Mouse (Mus musculus): ENCODE measurements around the gene Dnlz. TPM values are rescaled to one million over a fixed set of nuclear protein-coding genes. Genes with fewer than 3 reads are reported as not detected.

Dnlz gene
- polyA plus RNA-seq, 1 experiment from 2014 or later = 19.3 TPM

DNA sequence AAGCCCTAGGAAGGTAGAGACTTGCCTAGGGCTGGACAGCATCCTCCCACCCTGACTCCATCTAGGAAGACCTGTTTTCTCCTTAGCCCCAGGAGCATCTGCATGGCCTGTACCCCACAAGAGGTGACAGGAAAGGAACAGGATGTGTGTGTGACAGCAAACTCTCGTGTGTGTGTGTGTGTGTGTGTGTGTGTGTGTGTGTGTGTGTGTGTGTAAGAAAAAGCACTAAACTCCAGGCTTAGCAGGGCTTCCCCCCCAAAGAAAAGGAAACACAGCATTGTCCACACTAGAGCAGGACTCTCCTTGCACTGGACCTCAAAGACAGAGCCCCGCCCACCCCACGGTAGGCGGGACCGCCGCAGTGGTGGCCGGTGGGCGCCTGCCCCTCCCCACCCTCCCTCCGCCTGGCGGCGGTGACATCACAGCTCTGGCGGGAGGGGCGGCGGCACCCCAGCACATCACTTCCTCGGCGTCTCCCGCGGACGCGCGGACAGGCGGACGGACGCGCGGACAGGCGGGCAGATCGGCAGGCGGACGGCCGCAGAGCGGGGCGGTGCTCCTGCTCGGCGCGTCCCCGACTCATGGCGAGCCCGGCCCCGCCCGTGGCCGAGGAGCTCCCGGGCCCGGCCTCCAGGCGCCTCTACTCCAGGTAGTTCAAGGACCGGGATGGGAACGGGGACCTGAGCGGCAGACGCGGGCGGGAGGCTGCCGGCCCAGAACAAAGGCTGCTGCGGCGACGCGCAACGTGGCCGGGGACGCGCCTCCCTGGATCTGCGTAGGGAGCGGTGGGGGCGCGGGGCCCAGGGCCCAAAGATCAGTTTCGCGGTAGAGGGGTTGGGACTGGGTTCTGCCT, 36.6 kb downstream of the Dnlz start, which contains the start of gene Gpsm1:
TSS of gene Gpsm1 (plus strand) at position 444 of the 853 bp plus-strand sequence.
- ATAC-seq = peak; percentile 37
- in situ Hi-C loops (cut with MboI; ENCODE audit: low pct_unique_long_range_greater_than_20kb) = loop anchor here (10.0 kb wide), 1 partner anchor 250 kb away; no protein-coding TSS in a partner anchor
- no peak for TF ChIP-seq CTCF (IDR thresholded peaks at IDR 0.05)
- DNase-seq (ENCODE audit: low read depth, low spot score) = no peak
- POLR2A ChIA-PET = interaction anchor here (0.6 kb wide), 1 partner anchor 22 kb away, joined by 3 read pairs; no protein-coding TSS in a partner anchor
- CTCF ChIA-PET = interaction anchor here (1.5 to 2.5 kb wide), 3 partner anchors 10 to 94 kb away, joined by 4 to 16 read pairs (median 6); partner anchors contain the start of gene Inpp5e
- no peaks in the 10 kb centered on the region for H3K27me3 ChIP-seq

DNA sequence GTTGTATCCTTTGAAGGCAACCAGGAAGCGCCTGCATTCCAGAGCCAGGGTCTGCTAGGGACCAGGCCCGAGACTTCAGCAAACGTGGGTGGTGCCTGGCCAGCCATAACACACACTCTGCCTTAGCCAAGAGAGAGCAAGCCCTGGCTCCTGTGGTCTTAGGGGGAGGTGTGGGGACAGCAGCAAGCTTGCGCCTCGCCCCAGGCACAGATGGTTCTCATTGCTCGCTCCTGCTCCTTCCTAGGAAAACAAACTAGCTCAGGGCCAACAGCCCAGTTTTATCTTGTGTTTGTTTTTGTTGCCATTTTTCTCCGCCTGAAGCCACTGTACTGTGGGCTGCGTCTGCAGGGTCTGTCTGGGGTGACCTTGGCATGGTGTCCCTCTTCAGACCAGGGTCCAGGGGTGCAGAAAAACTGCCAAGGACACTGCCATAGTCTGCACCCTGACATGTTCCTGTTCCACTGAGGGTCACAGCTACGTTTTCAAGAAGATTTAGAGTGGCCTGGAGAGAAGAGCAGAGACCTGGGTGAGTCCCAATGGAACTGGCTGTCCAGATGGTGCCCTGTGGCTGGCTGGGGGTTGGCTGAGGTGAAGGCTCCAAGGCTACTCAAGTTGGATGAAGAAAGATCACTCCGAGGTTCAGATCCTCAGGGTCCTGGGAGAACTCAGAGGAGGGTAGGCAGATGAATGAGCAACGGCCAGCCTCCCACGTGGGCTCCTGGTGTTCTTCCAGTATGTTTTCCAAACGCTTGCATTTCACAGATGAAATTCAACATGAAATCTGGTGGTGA, 37.4 kb downstream of the Dnlz start:
- TF ChIP-seq CTCF (IDR thresholded peaks at IDR 0.05) = no peak
- ChIA-PET POLR2A (no interaction called here), CTCF (no interaction called here)
- DNase-seq (ENCODE audit: low read depth, low spot score) = no peak
- no peak for ATAC-seq
- no peaks in the 10 kb centered on the region for H3K27me3 ChIP-seq
- in situ Hi-C loops (cut with MboI; ENCODE audit: low pct_unique_long_range_greater_than_20kb) = loop anchor here (10.0 kb wide), 1 partner anchor 250 kb away; no protein-coding TSS in a partner anchor

DNA sequence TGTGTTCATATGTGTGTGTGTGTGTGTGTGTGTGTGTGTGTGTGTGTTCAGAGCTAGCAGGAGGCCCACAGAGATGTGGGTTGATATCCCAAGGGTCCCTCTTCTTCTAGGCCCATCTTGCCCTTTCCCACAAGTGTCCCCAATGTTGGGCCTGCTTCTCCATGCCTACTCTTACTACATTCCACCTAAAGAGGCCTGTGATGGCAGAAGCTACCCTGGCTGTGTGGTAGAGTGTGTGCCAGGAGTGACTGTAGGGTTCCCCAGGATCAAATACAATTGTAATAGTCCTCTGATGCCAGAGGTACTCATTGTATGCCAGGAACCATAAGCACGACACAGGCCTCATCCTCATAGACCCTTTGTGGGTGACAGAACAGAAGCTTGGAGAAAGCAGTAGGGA, 38.5 kb downstream of the Dnlz start:
- no peak for ATAC-seq
- no peak for TF ChIP-seq CTCF (IDR thresholded peaks at IDR 0.05)
- in situ Hi-C loops (cut with MboI; ENCODE audit: low pct_unique_long_range_greater_than_20kb) = loop anchor here (10.0 kb wide), 1 partner anchor 251 kb away; no protein-coding TSS in a partner anchor
- POLR2A ChIA-PET = no interaction called here
- DNase-seq (ENCODE audit: low read depth, low spot score) = no peak
- H3K27me3 ChIP-seq = no peaks in the 10 kb centered on the region
- CTCF ChIA-PET = no interaction called here

DNA sequence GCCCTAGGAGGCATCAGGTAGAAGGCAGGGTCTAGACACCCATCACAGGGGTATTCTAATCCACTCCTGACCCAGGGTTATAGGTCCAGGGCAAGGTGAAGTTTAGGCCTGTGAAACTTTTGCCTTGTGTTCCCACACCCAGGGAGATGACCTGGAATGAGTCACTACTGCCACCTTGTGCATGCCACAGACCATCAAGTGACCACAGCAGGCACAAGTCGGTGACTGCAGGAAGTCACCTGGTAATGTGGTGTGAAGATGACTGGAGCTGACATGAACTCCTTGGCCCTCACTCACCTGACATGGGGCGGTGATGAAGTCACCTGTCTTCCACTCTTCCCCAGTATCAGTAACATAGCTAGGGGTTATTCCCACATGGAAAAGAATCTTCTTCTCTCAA, 39.1 kb downstream of the Dnlz start:
- no peak for DNase-seq (ENCODE audit: low read depth, low spot score)
- ChIA-PET POLR2A (no interaction called here), CTCF (no interaction called here)
- ATAC-seq = no peak
- in situ Hi-C loops (cut with MboI; ENCODE audit: low pct_unique_long_range_greater_than_20kb) = loop anchor here (10.0 kb wide), 1 partner anchor 252 kb away; no protein-coding TSS in a partner anchor
- no peak for TF ChIP-seq CTCF (IDR thresholded peaks at IDR 0.05)
- H3K27me3 ChIP-seq = no peaks in the 10 kb centered on the region

DNA sequence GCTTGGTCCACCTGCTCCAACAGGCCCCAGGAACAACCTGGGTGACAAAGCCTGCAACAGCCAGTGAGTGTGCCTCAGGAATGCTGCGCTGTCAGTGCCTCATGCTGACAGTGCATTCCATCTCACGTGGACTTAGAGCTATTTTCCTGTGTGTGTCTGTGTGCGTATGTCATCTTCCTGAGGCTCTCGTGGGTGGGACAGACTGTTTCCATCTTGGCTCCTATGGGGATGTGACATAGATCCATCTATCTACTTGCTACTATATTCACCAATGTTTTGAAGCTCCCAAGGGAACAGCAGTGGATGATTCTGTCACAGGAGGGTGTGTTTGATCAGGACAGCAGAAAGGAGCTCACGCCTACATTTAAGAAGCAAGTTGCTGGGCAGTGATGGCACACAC, 40.0 kb downstream of the Dnlz start:
- POLR2A ChIA-PET = no interaction called here
- H3K27me3 ChIP-seq = no peaks in the 10 kb centered on the region
- DNase-seq (ENCODE audit: low read depth, low spot score) (no peak), ATAC-seq (no peak)
- in situ Hi-C loops (cut with MboI; ENCODE audit: low pct_unique_long_range_greater_than_20kb) = loop anchor here (10.0 kb wide), 1 partner anchor 253 kb away; no protein-coding TSS in a partner anchor
- TF ChIP-seq CTCF (IDR thresholded peaks at IDR 0.05) = no peak
- CTCF ChIA-PET = no interaction called here

DNA sequence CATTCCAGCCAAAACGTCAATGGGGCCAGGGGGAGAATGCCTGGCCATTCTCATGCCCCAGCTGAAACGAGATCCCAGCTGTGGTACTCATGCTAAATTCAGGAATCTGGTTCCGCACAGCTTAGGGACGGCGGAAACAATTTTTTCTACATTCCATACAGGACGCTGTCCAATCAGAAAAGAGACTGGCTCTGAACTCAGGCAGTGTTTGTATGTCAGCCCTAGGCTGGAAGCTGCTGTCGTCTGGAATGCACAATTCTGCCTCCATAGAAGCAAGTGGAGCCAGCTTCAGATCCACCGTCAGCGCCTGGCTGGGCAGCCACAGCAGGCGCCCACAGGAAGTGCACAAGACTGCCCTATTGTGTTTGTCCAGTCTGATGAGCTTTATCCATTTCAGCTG, 42.2 kb downstream of the Dnlz start:
- H3K27me3 ChIP-seq = no peaks in the 10 kb centered on the region
- in situ Hi-C loops (cut with MboI; ENCODE audit: low pct_unique_long_range_greater_than_20kb) = loop anchor here (10.0 kb wide), 1 partner anchor 255 kb away; no protein-coding TSS in a partner anchor
- DNase-seq (ENCODE audit: low read depth, low spot score) = no peak
- CTCF ChIA-PET = interaction anchor here (1.1 kb wide), 1 partner anchor 156 kb away, joined by 3 read pairs; no protein-coding TSS in a partner anchor
- ATAC-seq = no peak
- POLR2A ChIA-PET = no interaction called here
- TF ChIP-seq CTCF (IDR thresholded peaks at IDR 0.05) = no peak

DNA sequence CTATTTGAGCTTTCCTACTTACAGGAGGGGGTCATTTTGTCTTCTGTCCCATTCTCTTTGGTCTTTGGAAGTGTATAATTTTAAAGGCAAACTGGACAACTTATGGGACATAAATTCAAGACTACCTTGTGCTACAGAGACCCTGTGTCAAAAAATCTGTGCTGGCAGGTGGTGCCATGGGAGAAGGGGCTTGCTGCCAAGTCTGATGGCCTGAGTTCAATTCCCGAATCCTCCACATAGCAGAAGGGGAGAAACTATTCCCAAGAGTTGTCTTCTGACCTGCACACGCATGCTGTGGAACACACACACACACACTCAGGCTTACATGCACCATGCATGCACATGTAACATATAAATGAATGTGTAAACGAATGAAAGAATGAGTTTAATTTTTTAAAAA, 45.2 kb downstream of the Dnlz start:
- ChIA-PET CTCF (no interaction called here), POLR2A (no interaction called here)
- ATAC-seq (no peak), DNase-seq (ENCODE audit: low read depth, low spot score) (no peak)
- in situ Hi-C loops (cut with MboI; ENCODE audit: low pct_unique_long_range_greater_than_20kb) = no loop called here
- no peaks in the 10 kb centered on the region for H3K27me3 ChIP-seq
- no peak for TF ChIP-seq CTCF (IDR thresholded peaks at IDR 0.05)

DNA sequence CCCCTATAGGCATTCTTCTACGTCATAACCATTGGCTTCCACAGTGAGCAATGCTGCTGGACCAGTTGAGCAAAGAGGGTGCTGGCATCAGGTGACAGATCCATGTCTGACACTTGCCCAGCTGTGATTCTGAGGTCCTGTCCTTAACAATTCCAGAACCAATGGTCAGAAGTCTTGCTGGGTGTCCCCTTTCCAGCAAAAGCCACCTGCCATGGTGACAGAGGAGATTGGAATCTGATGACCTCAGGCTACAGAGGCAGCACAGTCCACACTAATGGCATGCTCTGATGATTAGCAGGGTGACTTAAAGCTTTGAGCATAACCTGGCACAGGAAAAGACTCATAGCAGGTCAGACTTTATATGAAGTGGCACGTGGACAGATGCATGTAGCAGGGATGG, 46.4 kb downstream of the Dnlz start:
- H3K27me3 ChIP-seq = no peaks in the 10 kb centered on the region
- TF ChIP-seq CTCF (IDR thresholded peaks at IDR 0.05) = no peak
- ChIA-PET POLR2A (no interaction called here), CTCF (no interaction called here)
- DNase-seq (ENCODE audit: low read depth, low spot score) = no peak
- in situ Hi-C loops (cut with MboI; ENCODE audit: low pct_unique_long_range_greater_than_20kb) = no loop called here
- ATAC-seq = no peak

DNA sequence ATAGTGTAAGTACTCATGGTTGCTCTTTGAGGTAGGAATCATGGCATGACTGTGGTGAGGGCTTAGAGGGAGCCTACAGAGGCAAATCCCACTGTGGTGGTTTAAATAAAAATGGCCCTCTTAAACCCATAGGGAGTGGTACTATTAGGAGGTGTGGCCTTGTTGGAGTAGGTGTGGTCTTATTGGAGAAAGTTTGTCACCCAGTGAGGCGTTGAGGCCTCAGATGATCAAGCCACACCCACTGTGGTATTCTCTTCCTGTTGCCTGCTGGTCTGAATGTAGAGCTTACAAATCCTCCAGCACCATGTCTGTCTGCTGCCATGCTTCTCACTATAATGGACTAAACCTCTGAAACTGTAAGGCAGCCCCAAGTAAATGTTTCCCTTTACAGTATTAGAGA, 47.2 kb downstream of the Dnlz start:
- CTCF ChIA-PET = no interaction called here
- H3K27me3 ChIP-seq = no peaks in the 10 kb centered on the region
- ATAC-seq = no peak
- in situ Hi-C loops (cut with MboI; ENCODE audit: low pct_unique_long_range_greater_than_20kb) = no loop called here
- DNase-seq (ENCODE audit: low read depth, low spot score) = no peak
- TF ChIP-seq CTCF (IDR thresholded peaks at IDR 0.05) = no peak
- POLR2A ChIA-PET = no interaction called here

DNA sequence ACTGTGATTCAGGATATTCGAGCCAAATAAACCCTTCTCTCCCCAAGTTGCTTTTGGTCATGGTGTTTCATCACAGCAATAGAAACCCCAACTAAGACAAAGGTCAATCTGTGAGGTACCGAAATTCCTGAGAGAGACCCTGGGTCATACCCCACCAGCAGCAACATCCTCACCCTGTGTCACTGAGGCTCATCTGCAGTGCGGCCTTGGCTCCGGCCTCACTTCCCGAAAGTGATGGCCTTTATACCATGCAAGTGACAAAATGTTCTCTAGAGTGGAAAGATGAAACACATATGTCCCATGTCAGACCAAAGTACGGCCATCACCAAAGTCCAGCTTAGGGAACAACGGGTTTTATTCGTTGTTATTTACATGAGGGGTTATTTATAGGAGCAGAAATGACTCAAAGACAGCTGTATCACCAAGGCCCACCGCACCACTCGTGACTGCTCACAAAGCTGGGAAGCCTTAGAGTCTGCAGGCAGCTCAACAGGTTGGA, 49.9 kb downstream of the Dnlz start:
- DNase-seq (ENCODE audit: low read depth, low spot score) = no peak
- no peaks in the 10 kb centered on the region for H3K27me3 ChIP-seq
- POLR2A ChIA-PET = no interaction called here
- CTCF ChIA-PET = no interaction called here
- ATAC-seq = no peak
- in situ Hi-C loops (cut with MboI; ENCODE audit: low pct_unique_long_range_greater_than_20kb) = no loop called here
- no peak for TF ChIP-seq CTCF (IDR thresholded peaks at IDR 0.05)
